Mouse (Mus musculus) gastrocnemius, postnatal 14 days (tissue): ENCODE data around the gene Appl2. TPM values are rescaled to one million over a fixed set of nuclear protein-coding genes. Genes with fewer than 3 reads are reported as not detected.
A peak's percentile ranks its signal among the peaks of the same experiment; 100 is the strongest.

Source experiments
- DNase-seq: peaks from one replicate; pipeline ENCODE4 v3.0.0; 2021; ENCODE audit warnings: mixed read lengths
- intact Hi-C: fragments of 180-260 bp; cut with DNase I; formaldehyde crosslinking; loops from one replicate; pipeline ENCODE4 v1.15.1; 2025; ENCODE audit warnings: low total_unique reads
- total RNA-seq, 2 experiments: library from RNA; stranded (reverse); gene quantifications; 2 replicates each; pipeline ENCODE4 v1.2.3; 2021

Gene Appl2
- total RNA-seq, 2 experiments from 2014 or later, result 14.2 to 15.8 TPM

- intact Hi-C loops, result no loop called here
- DNase-seq, result peak; percentile 25
Observed at GRCm38 (mm10) chr10:83634461-83634860, 14.1 kb downstream of the Appl2 start.

GRCm38 (mm10) chr10:83632806-83633374 lies 15.6 kb downstream of the Appl2 start:
- no peak for DNase-seq
- intact Hi-C loops, result no loop called here

- intact Hi-C loops, result no loop called here
- no peak for DNase-seq
Observed at GRCm38 (mm10) chr10:83631775-83632174, 16.8 kb downstream of the Appl2 start.

GRCm38 (mm10) chr10:83630899-83631298 lies 17.6 kb downstream of the Appl2 start:
- DNase-seq, result no peak
- intact Hi-C loops, result no loop called here

GRCm38 (mm10) chr10:83629878-83630277 lies 18.7 kb downstream of the Appl2 start:
- intact Hi-C loops, result no loop called here

GRCm38 (mm10) chr10:83629190-83629781 lies 19.3 kb downstream of the Appl2 start:
- DNase-seq, result peak; percentile 21
- intact Hi-C loops, result no loop called here

More at GRCm38 (mm10) chr10:83629878-83630277, 18.7 kb downstream of the Appl2 start:
- no peak for DNase-seq

GRCm38 (mm10) chr10:83628241-83628640 lies 20.3 kb downstream of the Appl2 start:
- DNase-seq, result no peak
- intact Hi-C loops, result no loop called here

GRCm38 (mm10) chr10:83627113-83627687 lies 21.3 kb downstream of the Appl2 start:
- no peak for DNase-seq
- intact Hi-C loops, result no loop called here

GRCm38 (mm10) chr10:83624841-83625240 lies 23.7 kb downstream of the Appl2 start:
- DNase-seq, result peak; percentile 47
- intact Hi-C loops, result no loop called here

- intact Hi-C loops, result no loop called here
- no peak for DNase-seq
Observed at GRCm38 (mm10) chr10:83624065-83624464, 24.5 kb downstream of the Appl2 start.

- DNase-seq, result no peak
- intact Hi-C loops, result no loop called here
Observed at GRCm38 (mm10) chr10:83620350-83621055, 28.0 kb downstream of the Appl2 start.

- intact Hi-C loops, result no loop called here
- DNase-seq, result peak; percentile 44
Observed at GRCm38 (mm10) chr10:83618819-83619440, 29.6 kb downstream of the Appl2 start.

- intact Hi-C loops, result no loop called here
- peak; percentile 25 for DNase-seq
Observed at GRCm38 (mm10) chr10:83617366-83617765, 31.2 kb downstream of the Appl2 start.

- intact Hi-C loops, result no loop called here
- no peak for DNase-seq
Observed at GRCm38 (mm10) chr10:83612648-83613215, 35.8 kb downstream of the Appl2 start.

- intact Hi-C loops, result no loop called here
- no peak for DNase-seq
Observed at GRCm38 (mm10) chr10:83611863-83612262, 36.7 kb downstream of the Appl2 start.

- no peak for DNase-seq
- intact Hi-C loops, result no loop called here
Observed at GRCm38 (mm10) chr10:83610518-83610917, 38.0 kb downstream of the Appl2 start.

- intact Hi-C loops, result no loop called here
Observed at GRCm38 (mm10) chr10:83608596-83608995, 39.9 kb downstream of the Appl2 start.

GRCm38 (mm10) chr10:83607111-83607510 lies 41.4 kb downstream of the Appl2 start:
- intact Hi-C loops, result no loop called here
- no peak for DNase-seq

More at GRCm38 (mm10) chr10:83608596-83608995, 39.9 kb downstream of the Appl2 start:
- DNase-seq, result no peak

GRCm38 (mm10) chr10:83605637-83606183 lies 42.8 kb downstream of the Appl2 start:
- no peak for DNase-seq
- intact Hi-C loops, result no loop called here
